Mouse (Mus musculus) adrenal gland, postnatal 25 days (tissue): ENCODE measurements around the gene Ankfn1. TPM values are rescaled to one million over a fixed set of nuclear protein-coding genes. Genes with fewer than 3 reads are reported as not detected.

Experiments used
- DNase-seq: peaks from one replicate; pipeline ENCODE4 v3.0.0; 2021; ENCODE audit warnings: mixed read lengths
- total RNA-seq: library from RNA; stranded (reverse); gene quantifications from 2 replicates; pipeline ENCODE4 v1.2.3, GENCODE M21; 2021

Gene Ankfn1
- total RNA-seq, 1 experiment from 2014 or later: 0.76 TPM

- no peak for DNase-seq
Observed at GRCm38 (mm10) chr11:89462216-89462615, 315.2 kb downstream of the Ankfn1 start.

GRCm38 (mm10) chr11:89459437-89459836, 318.0 kb downstream of the Ankfn1 start:
- DNase-seq: peak; percentile 17

DNA sequence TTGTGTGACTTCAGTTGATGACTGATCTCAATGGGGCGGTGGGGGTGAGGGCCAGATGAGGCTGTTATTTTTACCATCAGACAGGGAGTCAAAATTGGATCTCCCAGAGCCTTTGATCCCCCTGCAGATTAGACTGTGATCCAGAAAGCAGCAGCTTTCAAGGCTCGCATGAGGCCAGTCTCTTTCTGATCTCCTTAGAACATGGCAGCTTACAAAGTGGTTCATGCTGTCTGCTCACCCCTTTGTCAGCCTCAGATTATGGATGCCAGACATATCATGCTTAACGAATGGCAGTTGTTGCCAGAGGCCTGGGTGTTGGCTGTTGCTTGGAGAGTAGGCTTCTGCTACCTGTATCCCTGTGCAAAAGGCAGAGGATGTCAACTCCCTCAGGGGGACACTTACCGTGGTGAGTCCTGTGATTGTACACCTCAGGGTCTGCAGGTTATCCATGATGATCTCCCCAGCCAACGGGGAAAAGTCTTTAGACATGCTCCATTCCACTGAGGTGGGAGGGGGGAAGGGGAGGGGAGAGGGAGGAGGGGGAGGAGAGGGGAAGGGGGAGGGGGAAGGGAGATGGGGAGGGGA, 321.7 kb downstream of the Ankfn1 start:
- DNase-seq: no peak

DNA sequence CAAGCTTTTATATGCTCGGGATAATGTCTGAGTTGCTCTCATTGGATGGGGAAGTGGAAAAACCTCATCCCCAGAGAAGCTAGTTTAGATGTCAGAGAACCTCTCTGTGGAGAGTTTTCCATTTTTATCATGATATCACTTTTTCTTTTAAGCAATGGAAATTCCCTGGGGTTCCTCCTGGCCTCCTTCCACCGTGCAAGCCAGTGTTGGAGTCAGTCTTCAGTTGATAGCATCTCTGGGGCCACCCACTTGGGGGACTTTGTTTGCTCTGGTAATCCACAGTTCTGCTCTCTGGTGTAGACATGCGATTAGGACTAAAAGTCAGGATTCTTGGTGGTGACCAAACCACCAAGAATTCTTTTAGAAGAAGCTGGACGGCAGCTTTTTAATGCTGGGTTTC, 322.8 kb downstream of the Ankfn1 start:
- DNase-seq: no peak

DNA sequence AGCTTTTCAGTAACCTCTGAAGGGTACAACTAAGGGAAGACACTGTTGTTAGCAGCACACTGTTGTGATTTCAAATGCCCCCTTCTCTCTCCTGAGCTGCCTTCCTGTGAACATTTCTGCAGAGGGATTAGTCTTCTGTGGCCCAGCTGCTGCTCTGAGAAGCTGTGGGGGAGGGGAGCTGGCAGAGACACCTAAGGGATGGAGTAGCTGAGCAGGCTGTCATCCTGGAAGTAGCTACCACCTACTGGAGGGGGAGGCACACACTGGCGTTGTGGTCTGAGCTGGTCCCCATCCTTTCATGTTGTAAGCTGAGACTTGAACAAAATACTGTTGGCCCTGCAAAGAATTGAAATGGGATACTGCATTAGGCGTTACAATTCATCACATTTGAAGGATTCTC, 324.6 kb downstream of the Ankfn1 start:
- no peak for DNase-seq

GRCm38 (mm10) chr11:89450406-89450805, 327.0 kb downstream of the Ankfn1 start:
- DNase-seq: no peak

GRCm38 (mm10) chr11:89448986-89449385, 328.5 kb downstream of the Ankfn1 start:
- no peak for DNase-seq

DNA sequence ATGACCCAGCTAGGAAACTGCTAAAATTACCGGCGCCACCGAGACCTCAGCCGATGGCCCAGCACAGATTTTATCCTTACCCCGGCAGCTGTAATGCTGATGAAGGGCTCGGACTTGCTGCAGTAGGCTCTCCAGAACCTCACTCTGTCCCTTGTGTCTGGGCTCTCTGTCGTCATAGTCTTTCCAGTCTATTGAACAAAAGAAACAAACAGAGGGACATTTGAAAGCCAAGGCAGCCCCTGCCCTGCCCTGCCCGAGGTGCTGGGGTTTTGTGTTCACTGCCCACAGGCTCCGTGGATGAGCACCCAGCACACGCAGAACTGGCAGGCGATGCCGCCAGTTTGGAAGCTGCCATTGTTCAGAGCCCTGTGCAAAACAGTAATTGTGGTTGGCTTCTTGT, 330.0 kb downstream of the Ankfn1 start:
- no peak for DNase-seq

DNA sequence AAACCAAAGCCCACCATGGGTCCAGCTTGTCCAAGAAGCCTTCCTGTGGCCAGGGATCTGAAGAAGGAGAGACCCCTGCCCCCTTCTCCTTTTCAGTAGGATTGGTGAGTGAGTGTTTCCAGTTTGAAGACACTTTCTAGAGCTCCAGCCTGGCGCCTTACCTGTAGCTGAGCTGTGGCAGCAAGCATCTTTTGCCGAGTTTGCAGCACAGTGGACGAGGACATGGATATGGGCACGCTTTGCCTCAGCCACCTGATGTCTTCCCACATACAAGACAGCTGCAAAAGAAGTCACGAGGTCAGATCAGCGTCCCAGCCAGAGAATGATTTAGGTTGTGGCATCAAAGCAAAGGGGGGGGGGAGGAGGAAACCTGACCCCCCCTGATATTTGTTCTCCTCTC, 336.9 kb downstream of the Ankfn1 start:
- DNase-seq: peak; percentile 3

- DNase-seq: no peak
Observed at GRCm38 (mm10) chr11:89424358-89424757, 353.1 kb downstream of the Ankfn1 start.

DNA sequence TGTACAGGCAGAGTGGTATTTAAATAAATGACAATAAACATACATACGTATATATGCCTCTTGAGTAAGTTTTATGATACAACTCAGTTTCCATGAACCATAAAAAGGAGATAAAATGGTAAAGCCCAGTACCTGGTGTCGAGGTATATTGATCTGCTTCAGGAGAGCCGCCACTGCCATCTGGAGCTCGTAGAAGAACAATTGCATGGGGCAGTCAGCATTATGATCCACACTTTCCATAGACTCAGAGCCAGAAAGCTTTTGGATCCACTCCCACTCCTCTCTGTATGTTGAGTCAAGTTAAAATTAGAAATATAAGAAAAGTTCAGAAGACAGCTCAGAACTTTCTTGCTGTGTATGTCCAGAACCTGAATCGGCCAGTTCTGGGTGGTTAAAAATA, 354.8 kb downstream of the Ankfn1 start:
- no peak for DNase-seq

DNA sequence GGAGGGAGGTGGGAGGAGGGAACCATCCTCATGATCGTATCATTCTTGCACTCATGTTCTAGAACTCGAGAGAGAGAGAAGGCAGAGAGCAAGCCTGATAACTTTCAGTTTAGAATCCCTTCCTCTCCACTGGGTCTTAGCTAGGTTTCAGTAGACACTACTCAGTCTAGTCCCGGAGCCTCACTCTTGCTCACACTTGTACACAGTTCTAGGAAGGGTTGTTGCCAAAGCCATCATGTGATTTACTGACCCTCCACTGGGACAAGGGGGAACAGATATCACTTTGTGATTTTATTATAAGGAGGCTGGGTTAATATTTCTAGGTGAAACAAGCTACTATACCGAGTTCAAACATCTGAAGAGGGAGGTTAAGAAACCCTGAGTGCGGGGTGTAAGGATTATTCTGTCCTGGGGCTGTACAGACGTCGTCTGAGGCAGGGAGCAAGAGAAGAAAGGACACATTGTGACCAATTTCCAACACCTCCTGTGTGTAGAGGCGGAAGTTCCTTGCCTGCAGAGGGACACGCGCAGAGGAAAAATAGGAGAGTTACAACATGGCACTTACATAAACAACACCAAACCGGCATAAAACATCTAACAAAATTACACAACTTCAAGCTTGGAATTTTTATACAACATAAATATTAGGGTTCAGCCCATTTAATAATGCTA, 356.6 kb downstream of the Ankfn1 start:
- no peak for DNase-seq

GRCm38 (mm10) chr11:89419863-89420262, 357.6 kb downstream of the Ankfn1 start:
- no peak for DNase-seq

GRCm38 (mm10) chr11:89418644-89419043, 358.8 kb downstream of the Ankfn1 start:
- DNase-seq: no peak

GRCm38 (mm10) chr11:89416769-89417168, 360.7 kb downstream of the Ankfn1 start:
- DNase-seq: no peak

DNA sequence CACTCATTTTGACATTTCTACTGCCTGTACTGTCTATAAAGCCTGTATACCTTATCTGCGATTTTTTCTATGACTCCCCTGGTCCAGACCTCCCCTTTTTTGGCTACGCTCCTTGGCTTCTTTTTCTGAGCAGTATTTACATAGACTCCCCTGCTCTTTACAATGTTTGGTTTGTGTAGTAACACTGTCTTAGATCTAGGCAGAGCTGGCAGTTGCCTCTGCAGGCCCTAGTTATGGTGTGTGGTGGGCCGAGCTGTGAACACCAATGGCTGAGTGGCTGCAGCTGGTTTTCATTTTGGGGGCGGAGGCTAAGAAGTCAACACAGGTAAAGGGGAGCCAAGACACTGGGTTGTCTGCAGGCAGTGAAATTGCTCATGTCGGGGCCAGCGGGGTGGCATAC, 368.7 kb downstream of the Ankfn1 start:
- no peak for DNase-seq

GRCm38 (mm10) chr11:89404489-89404888, 373.0 kb downstream of the Ankfn1 start:
- DNase-seq: no peak

- DNase-seq: no peak
Observed at GRCm38 (mm10) chr11:89403436-89403835, 374.0 kb downstream of the Ankfn1 start.

GRCm38 (mm10) chr11:89388851-89389250, 388.6 kb downstream of the Ankfn1 start:
- no peak for DNase-seq

DNA sequence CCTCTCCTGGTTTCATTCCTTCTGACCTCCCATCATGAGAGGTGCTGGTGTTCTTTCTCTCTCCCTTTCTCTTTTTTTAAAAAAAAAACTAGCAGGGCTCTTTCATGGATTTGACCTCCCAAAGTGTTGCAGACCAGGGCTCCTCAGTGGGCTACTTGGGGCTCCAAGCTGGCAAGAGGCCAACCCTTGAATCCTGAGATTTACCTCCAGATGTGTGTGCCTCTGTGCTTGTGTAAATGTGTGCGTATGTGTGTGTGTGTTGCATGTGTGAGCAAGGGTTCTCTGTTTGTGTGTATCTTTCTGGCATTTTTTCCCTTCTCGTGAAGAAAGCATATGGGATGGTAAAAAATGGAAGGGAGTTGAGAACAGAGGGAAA, 394.8 kb downstream of the Ankfn1 start:
- DNase-seq: no peak

GRCm38 (mm10) chr11:89381782-89382633, 395.4 kb downstream of the Ankfn1 start:
- DNase-seq: no peak

DNA sequence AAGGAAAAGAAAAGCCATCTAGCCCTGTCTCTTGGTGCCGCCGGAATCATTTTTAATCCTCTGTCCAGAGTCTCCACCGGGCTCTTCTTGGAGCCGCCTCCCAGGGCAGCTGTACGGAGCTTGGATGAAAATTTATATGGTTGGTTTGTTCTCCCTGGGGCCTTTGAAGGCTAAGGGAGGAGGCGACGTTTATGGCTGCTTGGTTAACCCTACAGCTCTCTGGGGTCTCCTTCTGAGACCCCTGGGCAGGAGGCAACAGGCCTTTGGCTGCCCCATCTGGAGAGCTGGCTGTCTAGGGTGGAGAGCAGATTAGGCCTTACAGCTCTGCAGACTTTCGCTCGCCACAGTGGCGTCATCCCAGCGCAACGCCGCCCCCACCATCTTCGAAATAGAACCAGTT, 406.5 kb downstream of the Ankfn1 start:
- no peak for DNase-seq

DNA sequence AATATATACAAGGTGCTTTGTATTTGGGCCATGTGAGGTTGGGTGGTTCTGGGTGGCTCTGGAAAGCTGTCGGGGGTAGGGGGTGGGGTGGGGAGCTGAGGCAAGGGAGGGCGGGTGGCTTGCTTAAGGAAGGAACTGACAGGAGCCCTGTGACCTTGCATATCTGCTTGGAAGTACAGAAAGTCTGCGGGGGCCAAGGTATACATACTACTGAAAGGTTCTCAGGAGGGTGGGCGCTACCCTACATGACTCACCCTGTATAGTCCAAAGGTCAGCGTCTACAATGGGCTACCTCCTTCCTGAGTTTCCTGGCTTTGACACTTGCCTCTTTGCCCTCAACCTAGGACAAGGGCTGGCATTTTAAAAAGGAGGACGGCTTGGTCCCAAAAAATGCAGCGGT, 407.1 kb downstream of the Ankfn1 start:
- DNase-seq: no peak

- DNase-seq: no peak
Observed at GRCm38 (mm10) chr11:89363981-89364380, 413.5 kb downstream of the Ankfn1 start.
